In the genomic region with DNA sequence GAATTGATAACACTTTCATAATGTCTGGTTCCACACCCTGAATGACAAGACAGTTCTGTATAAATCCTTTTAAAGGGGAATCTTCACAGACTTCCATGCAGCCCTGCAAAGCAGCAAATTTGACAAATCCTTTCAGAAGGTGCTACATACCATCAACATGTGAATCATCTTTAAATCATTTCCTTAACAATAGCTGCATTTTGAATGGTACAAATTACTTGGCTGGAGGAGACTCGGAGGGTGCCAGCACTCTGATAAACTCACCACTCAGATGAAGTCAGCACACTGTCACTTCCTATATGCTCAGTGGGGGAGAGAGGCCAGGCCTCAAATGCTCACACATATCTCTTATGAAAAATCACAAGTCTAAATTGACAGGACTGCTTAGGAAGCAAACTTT, we compare ENCODE assay signal across 33 mouse cellular contexts.
DNase-seq lines count a peak whose midpoint lies in the region; ATAC-seq and TF ChIP-seq lines count a peak whose summit lies in the region.
"Had no signal": no experiment of that assay in that cellular context is flagged by ENCODE, and none has a peak within 500 bp of the region (broad histone marks: within the 10 kb centered on the region; RNA-seq: fewer than 3 reads in every experiment).

No protein-coding gene starts in this region.

- no peak overlapping the region for H3K27ac ChIP-seq in forebrain, postnatal 0 days (ENCODE audit: low read depth, low read length)
- H3K27ac ChIP-seq in forebrain, embryonic 14.5 days (ENCODE audit: low read depth, low read length), result no peak overlapping the region
- H3K27ac ChIP-seq in forebrain, embryonic 13.5 days, result no peak overlapping the region
- H3K27ac ChIP-seq: embryonic facial prominence, embryonic 13.5 days; forebrain, embryonic 12.5 days; heart, embryonic 10.5 days; heart, embryonic 15.5 days; hindbrain, embryonic 12.5 days; hindbrain, postnatal 0 days; intestine, embryonic 15.5 days; limb, embryonic 10.5 days; limb, embryonic 15.5 days; liver, embryonic 13.5 days; lung, embryonic 15.5 days; midbrain, embryonic 12.5 days; neural tube, embryonic 13.5 days had no signal

- H3K4me2 ChIP-seq in forebrain, postnatal 0 days (ENCODE audit: low read depth), result no peak overlapping the region
- no peak overlapping the region for H3K4me2 ChIP-seq in forebrain, embryonic 14.5 days (ENCODE audit: low read length)
- H3K4me2 ChIP-seq in myocyte (ENCODE audit: low read depth), result peak overlapping the region; percentile 49
- H3K4me2 ChIP-seq in forebrain, embryonic 13.5 days, result no peak overlapping the region
- H3K4me2 ChIP-seq: embryonic facial prominence, embryonic 13.5 days; forebrain, embryonic 12.5 days; heart, embryonic 15.5 days; hindbrain, embryonic 12.5 days; intestine, embryonic 15.5 days; limb, embryonic 15.5 days; liver, embryonic 13.5 days; lung, embryonic 15.5 days; midbrain, embryonic 12.5 days; neural tube, embryonic 13.5 days had no signal

- WGBS in forebrain, postnatal 0 days, result 40% methylated on average over 1 of the region's 1 CpGs
- WGBS in forebrain, embryonic 14.5 days, result 78% methylated on average over 1 of the region's 1 CpGs
- WGBS in forebrain, embryonic 13.5 days, result 56% methylated on average over 1 of the region's 1 CpGs

- H3ac ChIP-seq in myocyte (ENCODE audit: control insufficient read depth, insufficient read length), result no peak overlapping the region

- TF ChIP-seq CTCF in forebrain, postnatal 0 days (IDR thresholded peaks at IDR 0.05; ENCODE audit: low read depth), result no peak

- DNase-seq in forebrain, postnatal 0 days, result no peak
- no peak for DNase-seq in forebrain, embryonic 14.5 days (ENCODE audit: low spot score)
- peak; percentile 6 for DNase-seq in lung, postnatal 10 days
- DNase-seq in lung, adult 18-20 months, result no peak
- DNase-seq in NIH3T3 (ENCODE audit: low read depth), result peak; percentile 80
- no peak for DNase-seq in c-Kit-positive CD71-positive TER-119-positive erythroid progenitor cells, embryonic 14.5 days (ENCODE audit: low spot score)
- DNase-seq: adrenal gland, postnatal 14 days; B cell, adult 2 months; gastrocnemius, postnatal 25 days; heart, adult 11 months; kidney, adult 9 months; kidney, postnatal 10 days; layer of hippocampus, adult 9-11 months; liver, embryonic 13.5 days; right cerebral cortex, postnatal 14 days; thymus, postnatal 14 days had no signal

- H3K79me2 ChIP-seq in myocyte (ENCODE audit: control insufficient read depth, insufficient read depth), result no peaks in the 10 kb centered on the region

- no peak for TF ChIP-seq POLR2A in myocyte (IDR thresholded peaks at IDR 0.05; ENCODE audit: insufficient read length, low read depth)

- H3K4me3 ChIP-seq in forebrain, postnatal 0 days (ENCODE audit: low read depth, low read length), result no peak overlapping the region
- no peak overlapping the region for H3K4me3 ChIP-seq in forebrain, embryonic 14.5 days (ENCODE audit: low read depth, low read length)
- no peak overlapping the region for H3K4me3 ChIP-seq in myocyte
- no peak overlapping the region for H3K4me3 ChIP-seq in forebrain, embryonic 13.5 days
- H3K4me3 ChIP-seq: embryonic facial prominence, embryonic 13.5 days; erythroblast, embryonic 14.5 days; forebrain, embryonic 12.5 days; heart, embryonic 10.5 days; heart, embryonic 15.5 days; hindbrain, embryonic 12.5 days; intestine, embryonic 15.5 days; limb, embryonic 10.5 days; limb, embryonic 15.5 days; liver, embryonic 13.5 days; lung, embryonic 15.5 days; megakaryocyte, embryonic 14.5 days; midbrain, embryonic 12.5 days; neural tube, embryonic 13.5 days had no signal

- H3K4me1 ChIP-seq in forebrain, postnatal 0 days (ENCODE audit: insufficient read depth), result no peaks in the 10 kb centered on the region
- H3K4me1 ChIP-seq in forebrain, embryonic 14.5 days (ENCODE audit: control insufficient read depth, insufficient read depth, low read length), result no peaks in the 10 kb centered on the region
- H3K4me1 ChIP-seq in forebrain, embryonic 13.5 days, result no peaks in the 10 kb centered on the region
- H3K4me1 ChIP-seq: embryonic facial prominence, embryonic 13.5 days; forebrain, embryonic 12.5 days; heart, embryonic 10.5 days; hindbrain, embryonic 12.5 days; intestine, embryonic 15.5 days; limb, embryonic 10.5 days; limb, embryonic 15.5 days; liver, embryonic 13.5 days; lung, embryonic 15.5 days; megakaryocyte, embryonic 14.5 days; midbrain, embryonic 12.5 days; neural tube, embryonic 13.5 days had no signal

- no peaks in the 10 kb centered on the region for H3K27me3 ChIP-seq in forebrain, postnatal 0 days (ENCODE audit: insufficient read depth, low read length)
- no peaks in the 10 kb centered on the region for H3K27me3 ChIP-seq in forebrain, embryonic 14.5 days (replicated peaks; ENCODE audit: control insufficient read depth, insufficient read depth, low read length)
- no peaks in the 10 kb centered on the region for H3K27me3 ChIP-seq in myocyte (ENCODE audit: control insufficient read depth, insufficient read depth, insufficient read length)
- H3K27me3 ChIP-seq in forebrain, embryonic 13.5 days, result no peaks in the 10 kb centered on the region
- H3K27me3 ChIP-seq: CH12.LX; embryonic facial prominence, embryonic 13.5 days; forebrain, embryonic 12.5 days; heart, embryonic 15.5 days; hindbrain, embryonic 12.5 days; intestine, embryonic 15.5 days; limb, embryonic 15.5 days; liver, embryonic 13.5 days; lung, embryonic 15.5 days; megakaryocyte, embryonic 14.5 days; midbrain, embryonic 12.5 days; neural tube, embryonic 13.5 days had no signal

- peak; percentile 42; the same call in 1 of the 2 replicates for ATAC-seq in forebrain, postnatal 0 days
- no peak for ATAC-seq in forebrain, embryonic 14.5 days
- no peak for ATAC-seq in forebrain, embryonic 13.5 days
- ATAC-seq: hindbrain, postnatal 0 days; intestine, embryonic 15.5 days had no signal

- H3K36me3 ChIP-seq in forebrain, postnatal 0 days (ENCODE audit: insufficient read depth), result no peaks in the 10 kb centered on the region
- no peaks in the 10 kb centered on the region for H3K36me3 ChIP-seq in forebrain, embryonic 14.5 days (ENCODE audit: control insufficient read depth, insufficient read depth, low read length)
- no peaks in the 10 kb centered on the region for H3K36me3 ChIP-seq in myocyte (ENCODE audit: control insufficient read depth, insufficient read depth)
- H3K36me3 ChIP-seq in forebrain, embryonic 13.5 days (ENCODE audit: poor library complexity, severe bottlenecking), result no peaks in the 10 kb centered on the region
- H3K36me3 ChIP-seq: embryonic facial prominence, embryonic 13.5 days; forebrain, embryonic 12.5 days; heart, embryonic 10.5 days; heart, embryonic 15.5 days; hindbrain, embryonic 12.5 days; intestine, embryonic 15.5 days; limb, embryonic 10.5 days; limb, embryonic 15.5 days; liver, embryonic 13.5 days; lung, embryonic 15.5 days; midbrain, embryonic 12.5 days; neural tube, embryonic 13.5 days had no signal

- no peaks in the 10 kb centered on the region for H3K9me3 ChIP-seq in forebrain, postnatal 0 days (ENCODE audit: low read length)
- H3K9me3 ChIP-seq in forebrain, embryonic 14.5 days (replicated peaks; ENCODE audit: control insufficient read depth, low read length), result no peaks in the 10 kb centered on the region
- H3K9me3 ChIP-seq in forebrain, embryonic 13.5 days (replicated peaks), result no peaks in the 10 kb centered on the region
- H3K9me3 ChIP-seq: embryonic facial prominence, embryonic 13.5 days; forebrain, embryonic 12.5 days; heart, embryonic 10.5 days; heart, embryonic 15.5 days; hindbrain, embryonic 12.5 days; intestine, embryonic 15.5 days; limb, embryonic 10.5 days; limb, embryonic 15.5 days; liver, embryonic 13.5 days; lung, embryonic 15.5 days; midbrain, embryonic 12.5 days; neural tube, embryonic 13.5 days had no signal

- no peak overlapping the region for H3K9ac ChIP-seq in forebrain, postnatal 0 days
- no peak overlapping the region for H3K9ac ChIP-seq in forebrain, embryonic 14.5 days (ENCODE audit: low read length)
- H3K9ac ChIP-seq in forebrain, embryonic 13.5 days, result no peak overlapping the region
- H3K9ac ChIP-seq: embryonic facial prominence, embryonic 13.5 days; forebrain, embryonic 12.5 days; heart, embryonic 15.5 days; hindbrain, embryonic 12.5 days; intestine, embryonic 15.5 days; limb, embryonic 15.5 days; liver, embryonic 13.5 days; lung, embryonic 15.5 days; midbrain, embryonic 12.5 days; neural tube, embryonic 13.5 days had no signal

TF ChIP-seq in myocyte, 11 proteins besides CTCF, POLR2A, EP300 and RAD21:
- no peak for TF ChIP-seq MYOG (IDR thresholded peaks at IDR 0.05; ENCODE audit: control insufficient read depth in 1 of 3, insufficient read depth in 1 of 3, insufficient read length in 2 of 3, low read depth in 2 of 3)
- TF ChIP-seq POLR2AphosphoS2 (IDR thresholded peaks at IDR 0.05; ENCODE audit: insufficient read length, low read depth), result no peak
- no peak for TF ChIP-seq REST (IDR thresholded peaks at IDR 0.05; ENCODE audit: insufficient read depth, insufficient read length)
- TF ChIP-seq SRF (IDR thresholded peaks at IDR 0.05; ENCODE audit: control insufficient read depth, insufficient read length, low read depth), result no peak
- no peak for TF ChIP-seq E2F4 (IDR thresholded peaks at IDR 0.05; ENCODE audit: insufficient read depth)
- TF ChIP-seq MAX (IDR thresholded peaks at IDR 0.05; ENCODE audit: low read depth), result no peak
- no peak for TF ChIP-seq TCF12 (IDR thresholded peaks at IDR 0.05; ENCODE audit: insufficient read depth, poor library complexity, severe bottlenecking)
- TF ChIP-seq USF1 (IDR thresholded peaks at IDR 0.05; ENCODE audit: low read depth), result no peak
- no peak for TF ChIP-seq MYOD1 (IDR thresholded peaks at IDR 0.05; ENCODE audit: control insufficient read depth in 1 of 3, insufficient read length in 2 of 3, low read depth in 2 of 3)
- no peak for TF ChIP-seq CEBPB (IDR thresholded peaks at IDR 0.05; ENCODE audit: insufficient read depth, poor library complexity, severe bottlenecking)
- TF ChIP-seq TCF3 (IDR thresholded peaks at IDR 0.05; ENCODE audit: insufficient read length, low read depth), result no peak

Comparison
In these comparisons a context has a peak if more than half of its experiments do, and no peak if none do; other contexts are left out.
1. DNase-seq: peak in lung, postnatal 10 days (single experiment) and NIH3T3 (single experiment); none in forebrain, postnatal 0 days (single experiment), forebrain, embryonic 14.5 days (single experiment), lung, adult 18-20 months (0 of 2) and c-Kit-positive CD71-positive TER-119-positive erythroid progenitor cells, embryonic 14.5 days (single experiment).